Mouse (Mus musculus) gastrocnemius, adult 18-20 months (tissue): ENCODE data around the gene Vmn1r207-ps. TPM values are rescaled to one million over a fixed set of nuclear protein-coding genes. Genes with fewer than 3 reads are reported as not detected.
"Not testable (repeated sequence)": the region's sequence is repeated elsewhere in the genome, so short reads cannot be mapped to it uniquely, and the experiment has no call there.

ENCODE experiments used
- DNase-seq: peaks from one replicate; pipeline ENCODE4 v3.0.0; 2021; ENCODE audit warnings: low spot score
- long read RNA-seq, 2 experiments: library from polyadenylated mRNA; stranded (forward); transcript quantifications; one replicate each; pipeline ENCODE4 v2.0.0; 2021
- total RNA-seq, 2 experiments: library from RNA; stranded (reverse); gene quantifications; 2 replicates each; pipeline ENCODE4 v1.2.3; 2021

Gene Vmn1r207-ps
- not detected for total RNA-seq
- long read RNA-seq, experiment 1, result 0 reads
- long read RNA-seq, experiment 2, result 0 reads

- not testable (repeated sequence) for DNase-seq
Observed at GRCm38 (mm10) chr13:22729529-22729928, at the start of gene Vmn1r207-ps. Vmn1r207-ps (minus strand) TSS chr13:22729629.

DNA sequence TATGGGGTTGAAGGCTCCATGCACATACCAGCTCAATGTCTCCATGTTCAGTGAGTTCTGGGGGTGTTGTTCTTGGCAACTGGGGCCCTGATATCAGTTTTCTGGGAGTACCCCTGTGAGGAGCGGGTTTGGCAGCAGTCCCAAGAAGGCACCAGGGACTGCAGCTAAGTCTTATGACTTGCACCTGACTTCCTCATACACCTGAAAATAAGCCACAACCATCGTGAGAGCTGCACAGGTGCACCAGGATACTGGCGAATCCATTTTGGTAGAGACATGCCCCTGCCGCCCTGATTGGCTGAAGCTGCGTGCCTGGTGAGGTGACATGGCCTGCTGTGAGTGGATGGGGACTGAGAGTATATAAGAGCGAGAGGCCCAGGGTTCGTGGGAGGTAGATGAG, 47.9 kb upstream of the Vmn1r207-ps start, which contains the start of gene Vmn1r208:
Gene Vmn1r208 (minus strand): TSS at position 101 of the 400 bp plus-strand sequence.
- not testable (repeated sequence) for DNase-seq

DNA sequence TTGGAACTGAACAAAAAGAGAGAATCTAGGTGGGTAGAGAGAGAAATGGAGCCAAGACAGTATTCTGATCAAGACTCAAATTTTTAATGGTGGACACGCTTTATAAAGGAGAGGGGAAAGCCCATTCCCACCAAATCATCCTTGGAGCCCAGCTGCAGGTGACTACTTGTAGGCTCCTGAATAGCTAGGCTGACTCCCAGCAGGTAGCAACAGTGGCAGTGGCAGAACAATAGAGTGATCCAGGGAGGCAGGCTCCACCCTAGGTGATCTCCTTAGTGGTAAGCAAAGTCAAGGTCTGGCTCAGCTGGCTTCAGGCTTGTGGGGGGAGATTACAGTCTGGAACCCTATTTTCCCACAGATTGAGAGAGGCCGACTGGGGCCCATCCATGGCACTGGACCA, 42.2 kb upstream of the Vmn1r207-ps start:
- DNase-seq, result not testable (repeated sequence)

GRCm38 (mm10) chr13:22747524-22747923, 18.1 kb upstream of the Vmn1r207-ps start:
- no peak for DNase-seq

DNA sequence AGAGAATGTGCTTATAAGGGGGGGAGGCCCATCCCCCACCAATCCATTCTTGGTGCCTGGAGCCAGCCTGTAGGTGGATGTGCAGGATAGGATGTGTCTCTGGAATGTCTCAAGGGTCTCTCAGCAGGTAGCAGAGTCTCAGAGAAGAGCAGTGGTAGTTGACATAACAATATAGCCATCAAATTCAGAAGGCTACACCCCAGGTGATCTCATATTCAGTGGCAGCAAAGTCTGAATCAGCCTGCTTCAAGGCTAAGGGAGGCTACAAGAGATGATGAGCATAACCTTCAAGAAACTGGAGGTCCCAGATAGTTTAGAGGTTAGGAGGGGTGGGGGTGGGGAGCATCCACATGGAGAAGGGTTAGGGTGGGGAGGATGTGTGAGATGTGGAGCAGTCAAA, 22.5 kb downstream of the Vmn1r207-ps start:
- DNase-seq, result not testable (repeated sequence)

DNA sequence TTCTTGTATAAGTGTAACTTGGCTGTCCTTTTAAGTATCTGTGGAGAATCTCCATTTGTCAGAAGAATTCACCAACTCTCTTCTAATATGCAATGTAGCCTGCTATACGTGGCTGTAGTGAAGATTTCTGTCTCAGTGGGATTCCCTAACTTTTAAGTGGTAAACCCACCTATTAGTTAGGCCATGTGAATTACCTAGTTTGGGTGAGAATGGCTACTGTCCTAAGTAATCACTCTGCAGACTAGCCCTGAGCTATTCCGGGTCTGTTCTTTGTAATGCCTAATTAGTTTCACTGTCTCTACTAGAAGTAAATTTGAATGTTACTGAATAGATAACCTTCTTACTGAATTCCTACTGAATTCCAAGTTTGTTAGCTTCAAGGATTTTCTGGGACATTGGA, 26.5 kb downstream of the Vmn1r207-ps start:
- DNase-seq, result not testable (repeated sequence)

Other genes with a start within 250 kb of the Vmn1r207-ps start
- not detected for gene Vmn1r202, start 224.2 kb downstream of the Vmn1r207-ps start, total RNA-seq
- gene Vmn1r203, start 211.5 kb downstream of the Vmn1r207-ps start, total RNA-seq, result not detected
- gene Vmn1r204, start 176.4 kb downstream of the Vmn1r207-ps start, total RNA-seq, result not detected
- gene Vmn1r205, start 136.6 kb downstream of the Vmn1r207-ps start, total RNA-seq, result not detected
- gene Vmn1r206, start 105.4 kb downstream of the Vmn1r207-ps start, total RNA-seq, result not detected
- not detected for gene Vmn1r208, start 47.8 kb upstream of the Vmn1r207-ps start, total RNA-seq
- not detected for gene Vmn1r209, start 80.1 kb upstream of the Vmn1r207-ps start, total RNA-seq
- not detected for gene Vmn1r210, start 101.7 kb upstream of the Vmn1r207-ps start, total RNA-seq
- not detected for gene Vmn1r211, start 127.9 kb upstream of the Vmn1r207-ps start, total RNA-seq
- not detected for gene Vmn1r212, start 154.6 kb upstream of the Vmn1r207-ps start, total RNA-seq